8 mouse cellular contexts compared by ENCODE assay signal in the genomic region with DNA sequence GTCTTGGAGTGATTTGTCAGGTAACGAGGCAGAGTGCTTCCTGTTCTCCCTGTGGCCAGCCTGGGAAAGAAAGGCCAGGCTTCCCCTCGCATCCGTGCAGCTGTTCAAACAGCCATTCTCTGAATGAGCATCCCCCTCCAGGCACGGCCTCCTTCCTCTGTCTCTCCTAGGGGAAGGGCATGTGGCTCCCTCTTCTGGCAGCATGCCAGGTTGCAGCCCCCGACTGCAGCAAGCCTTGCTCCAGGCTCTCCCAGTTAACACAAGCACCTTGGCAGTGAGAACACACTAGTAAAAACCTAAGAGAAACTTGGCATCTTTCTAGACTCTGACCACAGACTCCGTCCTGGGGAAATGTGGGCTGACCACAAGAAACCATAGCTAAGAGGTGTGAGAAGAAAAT. TPM values are rescaled to one million over a fixed set of nuclear protein-coding genes. Genes with fewer than 3 reads are reported as not detected.
DNase-seq lines count a peak whose midpoint lies in the region; ATAC-seq lines count a peak whose summit lies in the region.

No protein-coding gene starts in this region.

- WGBS in forebrain, embryonic 14.5 days = 18% methylated on average over 6 of the region's 6 CpGs
- WGBS in neural tube, embryonic 13.5 days = 14% methylated on average over 6 of the region's 6 CpGs

- no peaks in the 10 kb centered on the region for H3K4me1 ChIP-seq in forebrain, embryonic 14.5 days (ENCODE audit: control insufficient read depth, insufficient read depth, low read length)
- H3K4me1 ChIP-seq in neural tube, embryonic 13.5 days (replicated peaks) = peaks cover 12% of the 10 kb centered on the region

- peak overlapping the region; percentile 0; the same call in 1 of the 2 replicates for H3K27ac ChIP-seq in forebrain, embryonic 14.5 days (ENCODE audit: low read depth, low read length)
- peak overlapping the region; percentile 1 for H3K27ac ChIP-seq in neural tube, embryonic 13.5 days (replicated peaks)

- DNase-seq in cerebellum, postnatal 10 days = peak; percentile 72 to 74
- no peak for DNase-seq in cerebellum, adult 11 months
- DNase-seq in WW6 (ENCODE audit: low read depth, low spot score) = peak; percentile 74
- peak; percentile 82 for DNase-seq in forebrain, embryonic 14.5 days (ENCODE audit: low spot score)
- DNase-seq in kidney, adult 18-20 months = peak; percentile 44
- DNase-seq in liver = peak; percentile 76
- peak; percentile 51 to 55 for DNase-seq in thymus, adult 18-20 months

- no peak overlapping the region for H3K9ac ChIP-seq in forebrain, embryonic 14.5 days (ENCODE audit: low read length)
- H3K9ac ChIP-seq in neural tube, embryonic 13.5 days = no peak overlapping the region

- no peaks in the 10 kb centered on the region for H3K27me3 ChIP-seq in forebrain, embryonic 14.5 days (replicated peaks; ENCODE audit: control insufficient read depth, insufficient read depth, low read length)
- H3K27me3 ChIP-seq in neural tube, embryonic 13.5 days = no peaks in the 10 kb centered on the region

- no peak overlapping the region for H3K4me3 ChIP-seq in forebrain, embryonic 14.5 days (ENCODE audit: low read depth, low read length)
- no peak overlapping the region for H3K4me3 ChIP-seq in neural tube, embryonic 13.5 days

- no peaks in the 10 kb centered on the region for H3K9me3 ChIP-seq in forebrain, embryonic 14.5 days (replicated peaks; ENCODE audit: control insufficient read depth, low read length)
- no peaks in the 10 kb centered on the region for H3K9me3 ChIP-seq in neural tube, embryonic 13.5 days

- H3K4me2 ChIP-seq in forebrain, embryonic 14.5 days (ENCODE audit: low read length) = no peak overlapping the region
- no peak overlapping the region for H3K4me2 ChIP-seq in neural tube, embryonic 13.5 days

- ATAC-seq in forebrain, embryonic 14.5 days = no peak
- ATAC-seq in neural tube, embryonic 13.5 days (ENCODE audit: low read depth) = peak; percentile 58; the same call in 1 of the 2 replicates

- H3K36me3 ChIP-seq in forebrain, embryonic 14.5 days (ENCODE audit: control insufficient read depth, insufficient read depth, low read length) = peaks cover 84% of the 10 kb centered on the region
- peaks cover 81% of the 10 kb centered on the region for H3K36me3 ChIP-seq in neural tube, embryonic 13.5 days

RNA-seq across cellular contexts. Expression of a gene that starts 9.6 kb away (rescaled TPM):
- polyA plus RNA-seq in forebrain, embryonic 14.5 days (2014; fragmentation: Nextera tagmentation; extraction: Ambion mirVana) = 215 and 222 TPM in 2 replicates
- 185 and 188 TPM in 2 replicates for polyA plus RNA-seq in neural tube, embryonic 13.5 days (2015; fragmentation: Nextera tagmentation; extraction: Ambion mirVana)

RNA-seq across cellular contexts. Expression of a gene that starts 36.2 kb away (rescaled TPM):
- polyA plus RNA-seq in forebrain, embryonic 14.5 days (2014; fragmentation: Nextera tagmentation; extraction: Ambion mirVana) = 11.7 and 13.2 TPM in 2 replicates
- polyA plus RNA-seq in neural tube, embryonic 13.5 days (2015; fragmentation: Nextera tagmentation; extraction: Ambion mirVana) = 28.8 and 30.1 TPM in 2 replicates

RNA-seq across cellular contexts. Expression of a gene that starts 47.1 kb away (rescaled TPM):
- polyA plus RNA-seq in forebrain, embryonic 14.5 days (2014; fragmentation: Nextera tagmentation; extraction: Ambion mirVana) = 0.43 and 0.95 TPM in 2 replicates
- polyA plus RNA-seq in neural tube, embryonic 13.5 days (2015; fragmentation: Nextera tagmentation; extraction: Ambion mirVana) = 1.3 TPM in 2 replicates
